Mouse (Mus musculus) ZHBTc4 (cell line): Measurements from ENCODE around the gene Kazn.

Experiments
- DNase-seq: peaks from one replicate; pipeline ENCODE4 v3.0.0-alpha.2; 2011; ENCODE audit warnings: low read depth, low spot score

Gene Kazn

DNA sequence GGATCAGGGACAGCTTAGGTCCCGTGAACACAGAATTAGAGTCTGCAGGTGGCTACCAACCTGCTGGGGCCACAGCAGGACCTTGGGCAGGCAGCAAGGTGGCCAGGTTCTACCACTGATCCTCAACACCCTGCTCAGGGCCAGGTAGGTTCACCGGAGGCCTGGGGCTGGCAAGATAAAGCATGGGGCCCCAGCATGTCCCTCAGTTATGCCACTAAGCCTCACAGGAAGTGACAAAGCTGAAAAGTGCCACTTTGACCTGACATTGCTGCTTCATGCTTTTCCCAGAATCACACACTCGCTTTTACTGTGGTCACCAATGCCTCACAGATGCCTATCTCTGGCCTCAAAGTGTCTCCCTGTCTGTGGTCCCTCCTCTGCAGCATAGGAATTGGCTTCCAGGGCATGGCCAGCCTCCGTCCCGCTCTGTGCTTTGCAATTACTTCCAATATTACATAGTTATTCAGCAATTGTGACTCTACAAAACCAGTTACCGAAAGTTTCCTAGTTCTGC is 111.9 kb downstream of the Kazn start:
- no peak for DNase-seq

DNA sequence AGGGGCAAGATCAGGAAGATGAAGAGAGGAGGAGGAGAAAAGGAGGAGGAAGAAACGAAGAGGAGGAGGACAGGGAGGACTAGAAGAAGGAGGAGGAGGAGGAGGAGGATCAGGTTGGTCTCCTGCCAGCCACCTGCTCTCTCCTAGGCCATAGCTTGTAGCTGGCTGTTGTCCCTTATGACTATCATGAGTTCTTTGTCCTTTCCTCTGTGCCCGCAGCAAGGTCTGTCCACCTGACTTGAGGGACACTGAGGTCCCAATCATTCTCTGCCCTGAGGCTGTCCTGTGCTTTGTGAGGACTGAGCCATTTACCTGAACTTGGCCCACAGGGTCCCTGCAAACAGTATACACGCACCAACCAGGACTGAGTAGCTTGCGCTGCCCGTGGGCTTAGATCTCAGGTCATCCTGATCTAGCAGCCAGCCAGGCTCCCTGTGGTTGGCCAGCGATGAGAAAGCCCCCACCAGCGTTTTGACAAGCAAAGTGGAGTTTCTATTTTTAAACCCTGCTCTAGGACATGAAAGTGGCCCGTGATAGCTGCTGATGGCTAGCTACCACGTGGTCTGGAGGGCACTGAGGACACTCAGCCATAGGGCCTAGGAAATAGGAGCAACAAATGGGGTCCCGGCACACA is 112.4 kb downstream of the Kazn start:
- DNase-seq = no peak

DNA sequence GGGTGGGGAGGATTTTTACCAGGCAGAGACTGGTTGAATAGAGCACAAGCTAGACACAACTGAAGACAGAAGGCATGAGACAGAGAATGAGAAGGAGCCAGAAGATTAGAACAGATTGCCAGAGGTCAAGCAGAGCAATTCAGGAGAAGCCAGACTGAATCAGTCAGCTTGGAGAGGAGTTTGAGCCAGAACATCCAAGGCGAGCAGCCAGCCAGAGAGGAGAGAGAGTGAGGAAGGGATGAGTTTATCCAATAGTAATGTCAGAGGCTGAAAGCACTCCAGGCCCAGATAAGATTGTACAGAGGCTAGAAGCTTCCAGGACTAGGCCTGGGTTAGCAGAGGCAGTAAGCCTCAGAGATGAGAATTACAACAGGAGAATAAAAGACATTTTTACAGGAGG is 118.0 kb downstream of the Kazn start:
- no peak for DNase-seq

DNA sequence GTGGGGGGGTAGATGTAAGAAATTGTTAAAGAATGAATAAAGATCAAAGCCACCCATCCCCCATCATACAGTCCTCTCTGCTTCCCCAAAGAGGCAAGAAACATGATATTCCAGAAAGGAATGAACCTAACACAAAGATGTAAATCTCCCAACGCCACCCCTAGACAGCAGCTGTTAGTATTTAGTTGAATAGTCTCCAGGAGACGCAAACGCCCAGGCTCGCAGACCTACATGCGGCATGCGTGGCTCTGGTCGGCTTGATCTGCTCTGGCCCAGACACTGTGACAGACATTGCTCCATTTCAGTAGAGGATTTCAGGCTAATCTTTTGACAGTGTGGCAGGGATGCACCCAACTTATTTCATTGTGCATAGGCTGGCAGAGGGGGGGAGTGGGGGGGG is 120.7 kb downstream of the Kazn start:
- DNase-seq = no peak

DNA sequence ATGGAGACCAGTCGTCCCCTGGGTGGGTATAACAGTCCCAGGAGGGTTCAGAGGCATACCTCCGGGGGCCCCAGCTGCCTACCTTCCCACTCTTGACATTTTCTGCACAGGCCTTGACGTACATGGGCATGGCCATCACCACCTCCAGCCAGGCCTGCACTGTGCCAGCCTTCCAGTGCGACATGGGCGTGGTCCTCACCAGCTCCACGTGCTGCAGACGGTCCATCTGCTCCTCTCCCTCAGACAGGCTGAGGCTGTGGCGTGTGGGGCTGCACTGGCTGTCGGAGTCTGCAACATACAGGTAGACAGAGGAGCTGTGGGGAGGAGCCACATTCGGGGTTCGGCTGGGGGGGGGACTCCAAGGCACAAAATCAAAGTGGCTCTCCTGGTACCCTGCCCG is 121.2 kb downstream of the Kazn start:
- no peak for DNase-seq

DNA sequence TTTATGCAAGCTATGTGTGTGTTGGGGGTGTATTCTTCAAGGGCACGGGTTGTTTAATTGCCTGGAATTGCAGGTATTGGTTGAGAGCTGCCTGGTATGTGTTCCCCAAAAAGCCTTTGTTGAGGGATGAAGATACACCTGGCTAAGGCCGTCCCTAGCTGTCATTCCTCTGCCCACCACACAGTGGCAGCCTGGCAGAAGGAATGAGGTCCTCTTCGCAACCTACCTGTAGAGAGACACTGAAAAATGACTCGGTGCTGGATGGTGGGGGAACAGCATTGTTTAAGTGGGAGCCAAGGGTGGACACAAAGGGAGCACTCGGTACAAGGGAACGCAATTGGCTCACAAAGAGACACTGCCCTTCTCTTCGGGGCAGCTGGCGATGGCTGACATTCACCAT is 125.9 kb downstream of the Kazn start:
- peak; percentile 47 for DNase-seq

DNA sequence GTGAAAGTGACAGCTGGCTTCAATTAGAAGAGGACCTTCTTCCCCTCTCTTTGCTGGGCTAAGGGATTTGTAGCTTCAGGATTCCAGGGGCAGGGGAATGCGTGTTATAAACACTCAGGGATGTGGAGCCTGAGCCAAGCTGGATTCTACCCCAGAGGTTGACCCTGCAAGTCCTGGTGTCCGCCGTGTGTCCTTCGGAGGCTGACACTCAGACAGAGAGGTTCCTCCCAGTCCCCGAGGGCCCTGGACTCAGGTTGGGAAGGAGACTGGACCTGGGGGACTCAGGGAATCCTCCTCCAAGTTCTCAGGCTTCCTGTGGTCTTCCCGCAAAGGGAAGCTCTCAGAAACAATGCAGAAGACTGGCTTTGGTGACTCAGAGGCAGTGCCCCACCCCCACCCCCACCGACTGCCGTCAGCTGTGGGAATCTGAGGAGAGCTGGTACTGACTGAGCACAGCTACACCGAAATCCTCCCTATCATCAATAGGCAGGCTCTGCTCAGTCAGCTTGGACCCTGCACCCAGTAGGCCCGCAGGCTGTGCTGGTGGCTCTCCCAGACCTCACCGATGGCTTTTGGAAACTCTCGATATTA is 136.0 kb downstream of the Kazn start:
- peak; percentile 37 for DNase-seq

DNA sequence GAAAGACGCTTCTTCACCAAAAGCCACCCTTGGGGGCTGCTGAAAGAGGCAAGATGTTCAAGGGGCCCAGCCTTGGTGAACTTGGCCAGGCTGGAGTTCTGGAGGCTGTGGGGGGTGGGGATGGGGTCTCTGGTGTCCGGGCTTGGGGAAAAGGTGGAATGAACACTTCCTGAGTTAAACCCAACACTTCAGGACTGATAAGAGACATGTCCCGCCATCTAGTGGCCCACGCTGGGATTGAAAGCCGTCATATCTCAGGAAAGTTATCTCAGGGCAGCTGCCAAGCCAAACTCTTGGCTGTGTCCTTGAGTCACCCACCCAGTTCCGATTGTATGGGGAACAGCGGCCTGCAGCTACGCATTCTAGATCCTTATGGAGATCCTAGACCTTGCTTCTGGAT is 140.9 kb downstream of the Kazn start:
- DNase-seq = peak; percentile 87

DNA sequence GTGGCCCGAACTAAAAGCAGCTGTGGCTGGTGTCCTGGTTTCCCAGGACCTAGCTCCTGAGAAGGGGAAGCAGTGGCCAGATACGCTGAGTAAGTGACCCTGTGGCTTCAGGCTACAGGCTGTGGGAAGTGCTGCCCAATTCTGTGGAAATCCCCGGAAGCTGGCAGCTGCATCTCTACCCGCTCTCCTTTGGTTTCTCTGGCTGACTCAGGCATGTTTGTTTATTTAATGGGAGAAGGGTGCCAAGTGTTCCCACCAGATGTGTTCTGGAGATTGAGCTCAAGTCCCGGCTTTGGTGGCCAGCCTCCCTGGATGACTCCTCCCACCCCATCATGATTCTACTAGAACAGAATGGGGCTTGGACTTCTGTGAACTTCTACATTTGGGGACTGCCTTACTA is 141.3 kb downstream of the Kazn start:
- no peak for DNase-seq

DNA sequence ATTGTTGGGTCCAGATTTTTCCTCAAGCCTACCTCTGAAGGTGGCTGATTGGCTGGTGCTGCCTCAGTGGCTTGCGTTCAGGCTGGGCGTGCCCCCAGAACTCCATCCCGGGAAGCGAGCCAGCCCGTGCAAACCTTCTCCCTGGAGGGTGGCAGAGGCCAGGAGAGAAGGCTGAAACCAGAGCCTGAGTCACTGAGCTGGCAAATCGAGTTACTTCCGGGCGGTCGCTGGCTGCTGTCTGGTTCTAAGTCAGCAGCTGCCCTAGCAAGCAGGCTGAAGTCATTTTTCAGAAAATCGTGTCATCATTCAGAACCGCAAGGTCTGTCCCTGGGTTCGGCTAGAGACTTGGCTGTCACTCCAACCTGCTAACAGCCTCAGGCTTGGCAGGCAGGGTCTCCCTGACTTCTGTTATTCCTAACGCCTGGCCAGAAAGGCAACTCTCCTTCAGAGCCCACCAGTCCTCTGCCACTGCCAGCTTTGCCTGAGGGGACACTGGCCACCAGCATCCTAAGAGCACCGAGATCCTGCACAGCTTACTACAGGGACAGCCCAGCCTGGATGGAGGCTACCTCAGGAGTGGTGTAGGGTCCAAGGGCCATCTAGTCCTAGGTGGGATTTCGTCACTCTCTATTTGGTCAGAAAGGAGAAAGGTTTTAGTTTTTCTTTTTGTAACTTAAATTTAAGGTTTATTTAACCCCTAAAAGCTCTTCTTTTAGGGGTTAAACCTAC is 143.5 kb downstream of the Kazn start:
- DNase-seq = no peak

DNA sequence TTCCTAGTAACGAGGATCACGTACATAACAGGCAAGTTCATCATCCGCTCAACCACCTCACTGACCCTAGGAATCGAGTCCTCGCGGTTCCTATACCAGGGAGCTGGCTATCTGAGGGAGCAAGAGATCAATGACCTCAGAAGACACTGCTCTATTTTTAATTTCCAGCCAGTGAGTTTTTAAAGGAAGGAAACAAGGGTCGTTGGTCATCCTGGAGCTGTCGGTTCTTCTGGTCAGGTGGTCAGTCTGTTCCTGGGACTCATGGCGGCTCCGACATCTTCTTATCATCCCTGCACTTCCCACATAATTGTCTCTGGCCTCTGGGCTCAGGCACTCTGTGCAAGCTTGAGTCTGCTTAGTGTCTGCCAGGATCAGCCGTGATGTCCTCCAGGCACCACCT is 144.8 kb downstream of the Kazn start:
- DNase-seq = no peak

DNA sequence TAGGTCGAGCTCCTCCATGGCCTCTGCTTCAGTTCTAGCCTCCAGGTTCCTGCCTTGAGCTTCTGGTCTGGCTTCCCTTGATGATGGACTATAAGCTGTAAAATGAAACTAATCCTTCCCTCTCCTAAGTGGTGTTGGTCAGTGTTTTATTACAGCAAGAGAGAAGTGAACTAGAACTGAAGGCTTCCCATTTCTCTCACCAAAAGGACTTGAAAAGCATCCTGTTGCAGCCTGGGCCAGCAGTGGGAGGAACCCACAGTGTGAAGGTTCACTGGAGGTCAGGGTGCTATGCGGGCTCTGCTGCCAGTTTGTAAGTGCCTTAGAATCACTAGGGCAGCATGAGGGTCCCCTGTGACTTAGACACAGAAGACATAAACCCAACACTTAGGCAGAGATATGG is 148.1 kb downstream of the Kazn start:
- no peak for DNase-seq

DNA sequence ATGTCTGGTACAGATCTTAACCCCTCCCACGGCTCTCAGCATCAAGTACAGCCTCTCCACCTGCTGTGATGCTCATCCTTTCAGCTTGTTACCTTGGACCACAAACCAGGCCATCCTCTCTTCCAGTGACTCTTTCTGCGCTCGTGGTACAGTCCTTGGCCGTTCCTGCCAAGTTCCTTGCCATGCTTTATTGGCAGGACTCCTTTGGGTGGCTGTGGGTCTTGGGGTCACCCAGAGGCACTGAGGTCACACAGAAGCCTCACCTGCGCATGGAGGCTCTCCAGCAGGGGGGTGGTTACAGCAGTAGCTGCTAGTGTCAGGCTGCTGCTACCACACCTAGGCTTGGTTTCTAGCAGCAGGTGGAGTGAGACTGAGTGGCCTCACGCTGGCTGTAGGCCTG is 149.2 kb downstream of the Kazn start:
- no peak for DNase-seq

DNA sequence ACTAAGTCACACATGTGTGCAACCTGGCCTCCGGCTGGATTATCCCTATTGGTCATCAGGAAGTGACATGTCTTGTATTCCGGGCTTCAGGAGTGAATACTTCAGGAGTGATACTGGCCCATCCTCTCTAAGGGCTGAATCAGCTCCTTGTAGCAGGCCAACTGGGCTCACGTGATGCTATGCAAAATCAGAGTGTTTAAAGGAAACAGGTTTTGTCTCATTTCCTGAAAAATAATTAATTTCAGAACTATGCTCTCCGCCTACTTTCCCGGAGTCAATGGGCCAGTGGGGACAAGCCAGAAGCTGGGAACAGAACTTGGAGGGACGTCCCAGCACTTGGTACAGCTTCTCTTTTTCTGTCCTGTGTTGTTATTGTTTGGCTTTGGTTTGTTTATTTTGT is 150.4 kb downstream of the Kazn start:
- no peak for DNase-seq

DNA sequence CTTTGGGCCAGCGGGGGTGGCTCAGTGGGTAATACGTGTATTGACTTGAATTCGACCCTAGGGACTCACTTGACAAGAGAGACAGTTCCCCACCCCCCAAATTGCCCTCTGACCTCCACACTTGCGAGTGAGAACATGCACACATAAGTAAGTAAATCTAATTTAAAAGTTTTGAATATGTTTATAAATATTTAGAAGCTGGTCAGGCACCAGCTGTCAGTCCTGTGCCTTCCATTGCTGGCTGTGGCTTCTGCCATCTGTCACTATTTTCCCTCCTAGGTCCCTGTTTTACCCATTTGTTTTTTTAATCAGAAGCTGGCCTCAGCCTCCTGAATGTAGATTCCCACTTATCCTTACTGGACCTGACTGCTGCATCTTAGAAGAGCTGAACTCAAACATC is 150.8 kb downstream of the Kazn start:
- no peak for DNase-seq

DNA sequence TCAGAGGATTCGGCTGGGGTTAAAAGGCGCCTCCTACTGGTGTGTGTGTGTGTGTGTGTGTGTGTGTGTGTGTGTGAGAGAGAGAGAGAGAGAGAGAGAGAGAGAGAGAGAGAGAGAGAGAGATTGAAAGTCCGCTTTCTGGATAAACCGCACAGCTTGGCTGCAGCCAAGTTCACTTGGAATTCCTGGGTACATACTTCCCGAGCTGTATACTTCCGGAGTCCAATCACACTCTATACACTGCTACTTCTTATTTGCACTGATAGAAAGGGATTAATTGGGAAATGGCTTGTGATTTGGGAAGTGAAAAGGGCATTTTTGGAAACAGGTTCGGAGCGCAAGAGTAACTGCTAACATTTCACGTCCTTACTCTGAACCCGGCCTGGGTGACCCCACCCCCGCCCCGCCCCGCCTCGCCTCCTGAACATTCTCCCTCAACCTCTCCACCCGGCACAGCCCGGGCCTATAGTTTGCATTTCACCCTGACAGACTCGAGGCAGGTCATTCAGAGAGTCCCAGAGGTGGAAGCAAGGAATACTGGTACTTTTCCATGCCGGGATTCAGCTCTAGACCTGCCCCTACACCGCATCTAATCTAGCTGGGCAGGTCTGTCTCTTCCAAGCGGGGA is 154.2 kb downstream of the Kazn start:
- DNase-seq = peak; percentile 80

DNA sequence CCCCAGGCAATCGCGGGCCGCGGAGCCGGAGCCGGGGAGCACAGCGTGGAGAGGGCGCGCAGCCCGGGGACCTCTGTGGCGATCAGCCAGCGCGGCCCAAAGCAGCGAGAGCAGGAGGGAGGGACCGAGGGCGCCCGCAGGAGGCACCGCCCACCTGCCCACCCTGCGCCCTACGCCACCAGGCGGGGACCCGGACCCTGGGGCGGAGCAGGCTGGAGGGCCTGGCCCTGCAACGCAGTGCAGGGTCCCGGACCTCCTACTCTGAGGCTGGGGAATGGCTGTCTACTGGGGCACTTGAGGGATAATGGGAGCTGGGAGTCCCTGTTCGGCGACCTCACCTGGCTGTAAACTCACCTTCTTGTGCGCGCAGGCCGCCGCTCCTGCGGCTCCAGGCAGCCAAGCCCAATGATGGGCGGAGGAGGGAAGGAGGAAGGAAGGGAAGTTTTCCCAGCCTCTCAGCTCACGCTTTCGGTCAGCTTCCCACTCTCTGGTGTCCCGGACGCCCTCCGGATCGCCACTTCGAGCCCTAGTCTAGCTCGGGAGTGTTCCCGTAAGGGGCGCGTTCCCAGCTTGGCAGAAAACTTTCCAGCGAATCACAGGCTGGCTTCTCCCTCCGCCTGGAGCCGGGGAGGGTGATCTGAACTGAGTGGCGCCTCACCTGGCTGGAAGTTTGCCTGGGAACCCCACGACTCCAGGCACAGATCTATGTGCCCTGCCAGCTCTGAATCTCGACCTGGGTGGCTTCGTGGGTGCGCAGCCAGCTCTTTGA is 154.9 kb downstream of the Kazn start, which contains the start of gene Tmem51:
Tmem51 (minus strand) TSS at position 174 of the 769 bp plus-strand sequence.
- DNase-seq = peak; percentile 87

DNA sequence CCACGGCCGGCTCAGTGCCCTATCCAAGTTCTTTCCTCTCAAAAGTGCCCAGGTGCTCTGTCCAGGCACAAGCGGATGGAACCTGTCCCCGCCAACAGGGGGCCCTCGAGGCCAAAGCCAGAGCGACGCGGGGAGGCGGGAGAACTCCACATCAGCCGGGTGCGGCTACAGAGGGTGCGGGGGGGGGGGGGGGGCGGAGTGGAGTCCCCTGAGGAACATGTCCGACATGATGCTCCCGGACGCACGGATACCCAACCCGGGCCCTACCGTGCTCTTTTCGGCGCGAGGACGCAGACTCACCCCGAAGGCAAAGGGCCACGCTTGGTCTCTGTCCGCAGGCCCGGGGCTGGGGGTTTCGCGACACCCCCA is 155.5 kb downstream of the Kazn start:
- DNase-seq = peak; percentile 84

DNA sequence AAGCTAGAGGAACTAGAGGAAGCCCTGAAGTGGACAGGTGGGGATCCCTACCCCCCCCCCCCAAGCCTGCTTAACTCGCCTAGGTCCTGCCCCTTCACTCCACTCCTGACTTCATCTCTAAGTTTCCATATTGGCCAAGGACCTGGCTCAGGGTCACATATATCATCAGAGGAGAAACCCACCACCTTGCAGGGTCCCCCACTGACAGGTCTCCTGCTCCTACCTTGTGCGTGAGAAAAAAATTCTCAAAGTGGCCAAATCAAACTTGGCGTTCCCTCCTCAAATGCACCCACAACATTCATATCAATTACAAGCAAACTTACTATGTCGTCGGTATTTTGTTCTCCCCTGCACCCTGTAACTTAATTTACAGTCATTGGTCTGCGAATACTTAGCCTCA is 156.0 kb downstream of the Kazn start:
- DNase-seq = no peak

DNA sequence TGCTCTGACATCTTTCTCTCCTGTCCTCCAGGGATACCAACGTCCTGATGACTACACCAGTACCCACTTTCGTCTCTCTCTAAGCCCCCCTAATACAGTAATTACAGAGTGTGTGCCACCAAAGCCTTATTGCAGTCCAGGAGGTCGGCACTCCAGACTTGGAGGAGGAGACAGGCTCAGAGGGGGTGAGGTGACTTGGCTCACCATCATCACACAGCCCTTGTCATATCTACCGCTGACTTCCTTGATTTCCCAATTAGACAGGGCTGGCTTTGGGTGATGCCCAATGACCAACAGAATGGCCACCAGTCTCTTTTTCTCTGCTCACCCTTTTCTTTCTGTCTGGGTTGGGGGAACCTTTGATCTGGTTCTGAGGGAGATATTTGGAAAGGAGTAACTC is 156.5 kb downstream of the Kazn start:
- DNase-seq = no peak

DNA sequence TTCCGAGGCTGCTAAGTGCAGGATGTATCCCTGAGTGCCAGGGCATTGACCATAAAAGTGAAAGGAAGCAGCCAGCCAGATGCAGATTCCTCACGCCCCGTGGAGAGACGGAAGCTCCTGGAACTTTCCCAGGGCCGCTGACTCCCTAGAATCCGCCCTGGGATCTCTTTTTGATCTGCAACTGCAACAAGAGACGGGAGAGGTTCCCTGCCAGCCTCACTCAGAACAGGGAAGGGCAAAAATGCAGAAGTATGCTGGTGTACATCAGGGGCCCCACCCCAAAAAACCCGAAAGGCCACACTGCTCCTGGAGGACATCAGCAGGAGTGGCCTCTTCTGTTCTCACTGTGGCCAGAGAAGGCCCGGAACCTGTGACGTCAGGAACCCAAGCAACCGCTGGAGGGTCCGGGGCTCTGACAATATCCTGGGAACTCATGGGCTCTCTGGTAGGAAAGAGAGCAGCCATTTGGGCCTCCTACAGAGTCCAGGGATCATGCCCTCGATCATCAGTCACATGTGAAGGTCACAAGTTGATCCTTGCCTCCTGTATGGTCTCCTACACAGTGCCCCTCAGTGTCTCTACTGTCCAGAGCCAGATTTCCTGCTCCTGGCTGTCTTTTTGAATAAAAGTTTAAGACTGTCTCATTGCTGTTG is 157.4 kb downstream of the Kazn start:
- peak; percentile 84 for DNase-seq
